Mouse (Mus musculus): Measurements from ENCODE around the gene Gm6020.
A peak's percentile ranks its signal among the peaks of the same experiment; 100 is the strongest.

- TF ChIP-seq CTCF (IDR thresholded peaks at IDR 0.05; ENCODE audit: control insufficient read depth, insufficient read depth, insufficient read length) (no peak), CEBPB (IDR thresholded peaks at IDR 0.05; ENCODE audit: low read depth) (no peak), MYOD1 (IDR thresholded peaks at IDR 0.05; ENCODE audit: control insufficient read depth, insufficient read length, low read depth) (no peak), USF1 (IDR thresholded peaks at IDR 0.05; ENCODE audit: low read depth) (peak; percentile 14), MYOG (IDR thresholded peaks at IDR 0.05; ENCODE audit: control insufficient read depth, extremely low read depth, insufficient read length) (no peak)
These were observed 15.6 kb downstream of the Gm6020 start for GRCm38 (mm10) chr19:61199316-61199715.

Data from C2C12 (cell line).